Mouse (Mus musculus): ENCODE measurements around the gene Npas3. TPM values are rescaled to one million over a fixed set of nuclear protein-coding genes. Genes with fewer than 3 reads are reported as not detected.

Gene Npas3
- polyA plus RNA-seq, 1 experiment from 2014 or later: 6.3 TPM

DNA sequence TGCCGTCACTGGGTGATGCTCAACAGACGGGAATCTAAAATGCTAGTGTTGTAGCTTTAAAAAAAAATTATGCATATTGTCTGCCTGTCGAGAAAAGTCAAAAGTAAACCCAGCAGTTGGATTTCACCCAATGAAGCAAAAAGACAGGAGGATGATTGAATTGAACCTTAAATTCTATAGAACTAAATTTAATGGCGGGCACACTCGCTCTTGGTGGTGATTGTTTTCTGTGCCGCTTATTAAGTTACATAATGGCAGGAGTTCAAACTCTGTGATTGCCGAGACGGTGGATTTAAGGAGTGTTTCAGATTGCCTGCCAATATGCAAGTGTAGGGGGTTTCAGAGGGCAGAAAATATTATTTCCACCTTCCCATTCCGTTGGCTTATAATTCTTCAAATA lies 82.9 kb downstream of the Npas3 start:
- no peak for ATAC-seq (ENCODE audit: insufficient number of reproducible peaks, insufficient read depth, low FRiP score, low TSS enrichment, low read depth)
- H3K27ac ChIP-seq: no peak overlapping the region
- no peak overlapping the region for H3K4me2 ChIP-seq
- H3K4me3 ChIP-seq (replicated peaks): no peak overlapping the region
- H3K27me3 ChIP-seq: no peaks in the 10 kb centered on the region
- WGBS: 77% methylated on average over 9 of the region's 9 CpGs
- H3K36me3 ChIP-seq: no peaks in the 10 kb centered on the region
- H3K4me1 ChIP-seq (replicated peaks): peaks cover 19% of the 10 kb centered on the region
- no peak overlapping the region for H3K9ac ChIP-seq (replicated peaks)
- H3K9me3 ChIP-seq: no peaks in the 10 kb centered on the region

DNA sequence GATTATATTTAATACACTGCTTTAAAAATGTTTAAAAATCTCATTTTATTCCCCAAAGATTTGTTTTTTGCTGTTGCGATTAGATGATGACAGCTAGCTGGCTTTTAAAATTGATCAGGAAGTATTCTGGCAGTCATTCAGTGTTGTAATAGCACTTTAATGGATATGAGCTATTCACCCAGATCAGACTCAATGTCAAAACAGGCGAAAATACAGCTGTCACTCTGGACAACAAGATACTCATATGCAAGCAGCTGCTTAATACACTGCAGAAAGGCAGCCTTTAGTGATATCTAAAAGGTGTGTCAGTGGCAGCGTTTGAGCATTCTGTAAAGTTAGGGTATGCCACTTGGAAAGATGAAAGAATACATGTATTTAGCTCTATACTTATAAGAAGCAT lies 83.3 kb downstream of the Npas3 start:
- Histone ChIP-seq H3K27me3 (no peaks in the 10 kb centered on the region), H3K4me1 (replicated peaks) (peaks cover 19% of the 10 kb centered on the region), H3K4me2 (no peak overlapping the region), H3K27ac (no peak overlapping the region), H3K36me3 (no peaks in the 10 kb centered on the region), H3K4me3 (replicated peaks) (no peak overlapping the region), H3K9ac (replicated peaks) (no peak overlapping the region), H3K9me3 (no peaks in the 10 kb centered on the region)
- ATAC-seq (ENCODE audit: insufficient number of reproducible peaks, insufficient read depth, low FRiP score, low TSS enrichment, low read depth): no peak
- WGBS: 81% methylated on average over 3 of the region's 3 CpGs

DNA sequence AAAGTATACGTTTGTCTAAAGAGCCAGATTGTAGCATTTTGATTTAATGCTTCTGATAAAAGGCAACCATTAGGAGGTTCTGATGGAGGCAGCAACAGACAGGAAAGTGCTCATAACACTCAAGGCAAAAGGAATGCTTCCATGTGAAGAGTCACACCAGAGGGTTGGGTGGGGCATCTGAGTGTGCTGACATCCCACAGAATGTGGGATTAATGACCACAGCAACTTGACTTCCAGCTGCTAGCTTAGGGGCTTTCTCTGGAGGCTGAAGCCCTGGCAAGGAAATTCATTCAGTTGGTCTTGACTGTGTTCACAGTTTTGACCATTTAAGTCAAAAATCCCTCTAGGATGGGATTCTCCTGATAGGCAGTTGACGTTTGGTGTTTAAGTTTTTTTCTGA lies 84.8 kb downstream of the Npas3 start:
- H3K4me2 ChIP-seq: no peak overlapping the region
- no peaks in the 10 kb centered on the region for H3K27me3 ChIP-seq
- no peak for ATAC-seq (ENCODE audit: insufficient number of reproducible peaks, insufficient read depth, low FRiP score, low TSS enrichment, low read depth)
- peaks cover 10% of the 10 kb centered on the region for H3K4me1 ChIP-seq (replicated peaks)
- H3K27ac ChIP-seq: no peak overlapping the region
- 74% methylated on average over 2 of the region's 2 CpGs for WGBS
- no peak overlapping the region for H3K9ac ChIP-seq (replicated peaks)
- H3K36me3 ChIP-seq: no peaks in the 10 kb centered on the region
- H3K9me3 ChIP-seq: no peaks in the 10 kb centered on the region
- no peak overlapping the region for H3K4me3 ChIP-seq (replicated peaks)

DNA sequence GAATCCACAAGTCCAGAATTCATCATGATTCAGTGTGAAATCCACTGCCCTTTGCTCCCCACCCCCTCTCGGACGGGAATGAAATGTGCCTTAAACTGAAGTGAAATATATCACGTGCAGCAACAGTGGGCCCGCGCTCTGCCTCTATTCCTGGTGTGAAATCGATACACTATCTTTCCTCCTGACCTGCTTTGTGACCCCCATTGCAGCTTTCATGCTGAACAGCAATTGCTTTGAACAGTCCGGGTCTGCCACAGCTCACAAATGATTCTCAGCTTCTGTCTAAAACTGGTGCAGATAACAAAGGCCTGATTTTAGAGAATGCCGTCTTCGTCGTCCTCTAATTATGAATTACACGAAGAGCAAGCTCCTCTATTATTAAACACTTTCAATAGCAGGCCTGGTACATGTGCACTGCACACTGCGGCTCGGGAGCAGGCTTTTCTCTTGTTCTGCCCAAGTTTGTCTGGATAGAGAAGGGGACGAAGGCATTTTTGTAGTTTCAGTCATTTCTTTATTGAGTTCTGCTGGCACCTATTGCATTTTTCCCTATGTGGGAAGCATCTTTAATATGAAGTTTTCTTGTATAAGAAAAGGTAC lies 90.0 kb downstream of the Npas3 start:
- WGBS: 69% methylated on average over 14 of the region's 14 CpGs
- Histone ChIP-seq H3K4me2 (no peak overlapping the region), H3K27ac (no peak overlapping the region)

DNA sequence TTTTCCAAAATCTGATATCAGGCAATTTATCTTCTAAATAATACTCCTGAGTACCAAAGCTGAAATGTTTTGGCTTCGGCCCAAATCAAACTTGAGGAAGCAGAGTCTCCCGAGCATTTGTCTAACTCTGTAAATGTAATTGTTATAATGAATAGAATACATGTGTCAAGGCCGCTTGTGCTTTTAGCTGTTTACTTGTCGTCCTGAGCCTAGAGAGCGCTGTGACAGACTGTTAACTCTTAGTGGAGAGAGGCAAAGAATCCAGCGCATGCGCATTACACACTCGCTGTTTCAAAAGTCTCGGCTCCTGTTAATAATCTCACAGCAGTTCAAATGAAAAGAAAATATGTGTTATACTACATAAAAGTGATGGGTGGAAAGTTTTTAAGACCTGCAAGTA lies 94.3 kb downstream of the Npas3 start:
- H3K27ac ChIP-seq: no peak overlapping the region
- H3K9ac ChIP-seq (replicated peaks): no peak overlapping the region
- H3K4me1 ChIP-seq (replicated peaks): no peaks in the 10 kb centered on the region; the same call in 1 of the 2 replicates
- ATAC-seq (ENCODE audit: insufficient number of reproducible peaks, insufficient read depth, low FRiP score, low TSS enrichment, low read depth): no peak
- H3K36me3 ChIP-seq: no peaks in the 10 kb centered on the region
- H3K4me2 ChIP-seq: no peak overlapping the region
- WGBS: 68% methylated on average over 9 of the region's 9 CpGs
- no peak overlapping the region for H3K4me3 ChIP-seq (replicated peaks)
- no peaks in the 10 kb centered on the region for H3K27me3 ChIP-seq
- H3K9me3 ChIP-seq: no peaks in the 10 kb centered on the region

More for the DNA sequence above, 90.0 kb downstream of the Npas3 start:
- no peak for ATAC-seq (ENCODE audit: insufficient number of reproducible peaks, insufficient read depth, low FRiP score, low TSS enrichment, low read depth)
- no peaks in the 10 kb centered on the region for H3K36me3 ChIP-seq
- no peak overlapping the region for H3K4me3 ChIP-seq (replicated peaks)
- no peaks in the 10 kb centered on the region; the same call in 1 of the 2 replicates for H3K4me1 ChIP-seq (replicated peaks)
- H3K9ac ChIP-seq (replicated peaks): no peak overlapping the region
- no peaks in the 10 kb centered on the region for H3K9me3 ChIP-seq
- no peaks in the 10 kb centered on the region for H3K27me3 ChIP-seq

DNA sequence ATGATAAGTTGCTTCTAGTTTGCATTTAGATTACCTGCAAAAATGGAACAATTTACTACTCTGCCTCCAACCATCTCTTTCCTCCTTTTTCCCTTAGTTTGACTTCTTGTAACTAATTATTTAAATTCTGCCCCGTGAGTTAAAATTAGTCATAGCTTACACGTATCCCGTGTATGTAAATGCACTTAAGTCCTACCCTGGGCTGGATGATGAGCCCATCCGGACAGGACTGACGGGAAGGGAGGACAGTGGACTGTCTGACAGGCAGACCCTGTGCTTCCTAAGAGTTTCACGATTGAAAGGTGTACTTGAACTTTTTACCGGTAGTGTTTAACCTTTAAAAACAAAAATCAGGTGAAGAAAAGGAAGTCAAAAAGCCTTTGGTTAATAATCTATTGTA lies 103.4 kb downstream of the Npas3 start:
- no peak overlapping the region for H3K9ac ChIP-seq (replicated peaks)
- 84% methylated on average over 7 of the region's 7 CpGs for WGBS
- ATAC-seq (ENCODE audit: insufficient number of reproducible peaks, insufficient read depth, low FRiP score, low TSS enrichment, low read depth): no peak
- no peaks in the 10 kb centered on the region for H3K36me3 ChIP-seq
- H3K4me1 ChIP-seq (replicated peaks): 0 out of 2 replicates have a peak, but pooled peaks cover 7% of the 10 kb centered on the region
- H3K27ac ChIP-seq: no peak overlapping the region
- H3K9me3 ChIP-seq: no peaks in the 10 kb centered on the region
- H3K4me3 ChIP-seq (replicated peaks): no peak overlapping the region
- no peak overlapping the region for H3K4me2 ChIP-seq
- no peaks in the 10 kb centered on the region for H3K27me3 ChIP-seq

DNA sequence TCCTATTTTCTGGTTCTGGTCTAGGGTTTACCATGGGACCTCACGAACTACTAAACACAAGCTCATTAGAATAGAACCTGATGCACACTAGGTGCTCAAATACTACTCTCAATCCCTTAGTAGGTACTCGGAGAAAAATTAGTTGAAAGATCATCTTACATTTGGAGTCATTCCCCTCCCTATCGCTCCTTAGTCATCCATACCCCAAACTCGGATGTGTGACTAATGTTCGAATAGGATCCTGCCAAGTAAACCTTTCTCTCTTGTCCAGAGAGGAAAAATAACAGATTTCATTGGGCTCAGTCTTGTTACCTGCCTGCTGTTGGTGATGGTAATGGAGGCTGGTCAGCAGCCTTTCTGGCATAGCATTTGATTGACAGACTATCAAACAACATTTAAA lies 117.3 kb downstream of the Npas3 start:
- 93% methylated on average over 5 of the region's 5 CpGs for WGBS
- no peak overlapping the region for H3K27ac ChIP-seq
- H3K27me3 ChIP-seq: no peaks in the 10 kb centered on the region
- H3K4me2 ChIP-seq: no peak overlapping the region
- no peaks in the 10 kb centered on the region for H3K36me3 ChIP-seq
- no peak overlapping the region for H3K4me3 ChIP-seq (replicated peaks)
- peaks cover 8% of the 10 kb centered on the region; the same call in 1 of the 2 replicates for H3K4me1 ChIP-seq (replicated peaks)
- H3K9me3 ChIP-seq: no peaks in the 10 kb centered on the region
- ATAC-seq (ENCODE audit: insufficient number of reproducible peaks, insufficient read depth, low FRiP score, low TSS enrichment, low read depth): no peak
- no peak overlapping the region for H3K9ac ChIP-seq (replicated peaks)

DNA sequence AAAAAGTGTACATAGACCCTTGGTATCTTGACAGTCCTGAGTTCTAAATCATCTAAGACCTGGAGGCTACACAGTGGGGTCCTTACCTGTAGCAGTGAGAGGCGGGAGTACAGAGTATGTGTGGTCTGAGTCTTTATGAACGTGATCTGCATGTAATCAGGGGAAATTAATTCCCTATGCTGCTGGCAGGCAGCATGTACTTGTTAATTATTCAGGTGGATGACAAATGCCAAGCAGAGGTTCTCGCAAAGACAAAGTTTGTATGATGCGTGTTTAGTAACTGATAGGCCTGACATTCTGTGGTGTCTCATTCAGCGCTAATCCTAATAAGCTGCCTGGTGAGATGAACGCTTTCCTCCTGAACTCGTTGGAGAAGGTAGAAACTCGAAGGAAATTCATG lies 136.4 kb downstream of the Npas3 start:
- H3K4me3 ChIP-seq (replicated peaks): no peak overlapping the region
- no peaks in the 10 kb centered on the region for H3K4me1 ChIP-seq (replicated peaks)
- H3K27ac ChIP-seq: no peak overlapping the region
- H3K9me3 ChIP-seq: no peaks in the 10 kb centered on the region
- H3K9ac ChIP-seq (replicated peaks): no peak overlapping the region
- 65% methylated on average over 8 of the region's 8 CpGs for WGBS
- no peak for ATAC-seq (ENCODE audit: insufficient number of reproducible peaks, insufficient read depth, low FRiP score, low TSS enrichment, low read depth)
- H3K4me2 ChIP-seq: no peak overlapping the region
- no peaks in the 10 kb centered on the region for H3K36me3 ChIP-seq
- no peaks in the 10 kb centered on the region for H3K27me3 ChIP-seq

DNA sequence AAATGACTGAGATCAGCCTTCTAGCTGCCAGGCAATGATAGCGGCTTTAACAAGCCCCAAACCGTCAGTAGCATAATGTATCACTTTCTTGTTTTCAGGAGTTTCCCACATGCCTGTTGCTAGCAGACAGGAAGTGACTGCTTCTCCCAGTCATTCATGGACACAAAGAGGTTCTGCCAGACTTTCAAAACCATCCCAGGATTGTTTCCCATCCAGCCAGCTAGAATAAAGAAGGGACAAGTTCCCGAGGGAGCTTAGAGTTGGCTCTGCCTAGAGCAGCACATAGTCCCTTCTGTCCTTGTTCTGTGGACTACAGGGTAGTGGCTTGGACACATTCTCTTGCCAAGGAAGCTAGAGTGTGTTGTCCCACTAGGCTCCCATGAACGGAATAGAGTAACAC lies 157.4 kb downstream of the Npas3 start:
- WGBS: 51% methylated on average over 4 of the region's 4 CpGs
- no peaks in the 10 kb centered on the region for H3K9me3 ChIP-seq
- H3K9ac ChIP-seq (replicated peaks): no peak overlapping the region
- H3K4me1 ChIP-seq (replicated peaks): peaks cover 22% of the 10 kb centered on the region
- no peaks in the 10 kb centered on the region for H3K36me3 ChIP-seq
- H3K4me2 ChIP-seq: no peak overlapping the region
- ATAC-seq (ENCODE audit: insufficient number of reproducible peaks, insufficient read depth, low FRiP score, low TSS enrichment, low read depth): no peak
- H3K27ac ChIP-seq: no peak overlapping the region
- H3K27me3 ChIP-seq: no peaks in the 10 kb centered on the region
- no peak overlapping the region for H3K4me3 ChIP-seq (replicated peaks)

DNA sequence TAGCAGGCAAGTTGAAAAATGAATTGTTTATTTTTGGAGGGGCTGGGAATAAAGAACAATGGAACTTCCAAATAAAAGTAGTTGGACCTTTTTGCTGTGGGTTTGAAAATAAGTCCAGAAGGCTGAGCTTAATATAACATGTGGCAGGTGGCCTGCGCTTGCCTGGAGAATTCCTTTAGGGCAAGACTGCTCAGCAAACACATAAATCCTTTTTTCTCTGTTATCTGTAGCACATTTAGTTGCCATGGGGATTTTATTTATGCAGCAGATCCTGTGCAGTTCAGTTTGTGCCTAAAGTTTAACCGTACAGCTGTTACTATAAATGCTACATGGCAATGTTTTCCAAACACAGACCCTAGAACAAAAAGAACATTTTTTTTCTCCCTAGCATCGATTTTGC lies 159.3 kb downstream of the Npas3 start:
- Histone ChIP-seq H3K27me3 (no peaks in the 10 kb centered on the region), H3K27ac (no peak overlapping the region), H3K4me1 (replicated peaks) (peaks cover 22% of the 10 kb centered on the region), H3K9me3 (no peaks in the 10 kb centered on the region), H3K4me2 (no peak overlapping the region), H3K9ac (replicated peaks) (no peak overlapping the region), H3K36me3 (no peaks in the 10 kb centered on the region), H3K4me3 (replicated peaks) (no peak overlapping the region)
- 32% methylated on average over 3 of the region's 3 CpGs for WGBS
- ATAC-seq (ENCODE audit: insufficient number of reproducible peaks, insufficient read depth, low FRiP score, low TSS enrichment, low read depth): no peak

DNA sequence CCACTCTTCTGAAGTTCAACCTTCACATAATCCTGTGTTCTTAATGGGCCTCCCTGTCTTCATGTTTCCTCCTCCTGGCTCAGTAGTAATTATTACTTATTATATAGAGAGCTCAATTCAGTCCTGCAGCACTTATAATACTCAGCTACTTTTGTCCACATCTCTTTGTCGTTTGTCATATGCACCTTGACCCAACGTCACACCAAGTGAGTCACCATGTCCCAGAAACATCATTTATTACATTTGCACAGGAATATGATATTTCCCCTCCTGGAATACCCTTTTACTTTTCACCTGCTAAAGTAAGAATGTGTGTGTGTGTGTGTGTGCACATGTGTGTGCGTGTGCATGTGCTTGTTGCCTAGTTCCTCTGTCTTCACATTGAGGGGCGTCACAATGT lies 161.2 kb downstream of the Npas3 start:
- H3K36me3 ChIP-seq: no peaks in the 10 kb centered on the region
- H3K9me3 ChIP-seq: no peaks in the 10 kb centered on the region
- H3K27ac ChIP-seq: no peak overlapping the region
- WGBS: 87% methylated on average over 4 of the region's 4 CpGs
- H3K27me3 ChIP-seq: no peaks in the 10 kb centered on the region
- no peak overlapping the region for H3K4me3 ChIP-seq (replicated peaks)
- H3K4me1 ChIP-seq (replicated peaks): peaks cover 22% of the 10 kb centered on the region
- no peak overlapping the region for H3K9ac ChIP-seq (replicated peaks)
- no peak overlapping the region for H3K4me2 ChIP-seq
- ATAC-seq (ENCODE audit: insufficient number of reproducible peaks, insufficient read depth, low FRiP score, low TSS enrichment, low read depth): no peak

DNA sequence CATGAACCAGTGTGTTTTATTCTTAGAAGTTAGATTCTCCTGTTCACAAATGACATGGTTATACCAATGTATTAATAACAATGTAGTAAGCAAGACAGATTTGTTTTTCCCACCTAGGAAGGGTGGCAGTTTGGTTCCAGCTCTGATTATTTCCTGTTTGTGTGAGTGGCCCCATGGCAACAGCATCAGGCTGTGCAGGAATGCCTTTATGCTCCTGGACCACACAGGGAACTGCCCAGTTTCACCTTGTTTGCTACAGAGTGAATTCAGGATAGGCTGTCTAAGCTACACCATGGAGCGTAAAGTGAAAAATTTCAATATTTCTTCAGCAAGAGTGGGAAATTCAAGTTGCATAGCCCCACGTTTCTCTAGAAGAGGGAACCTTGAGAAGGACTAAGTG lies 162.2 kb downstream of the Npas3 start:
- no peak overlapping the region for H3K27ac ChIP-seq
- H3K4me1 ChIP-seq (replicated peaks): peaks cover 16% of the 10 kb centered on the region
- H3K36me3 ChIP-seq: no peaks in the 10 kb centered on the region
- no peak for ATAC-seq (ENCODE audit: insufficient number of reproducible peaks, insufficient read depth, low FRiP score, low TSS enrichment, low read depth)
- no peak overlapping the region for H3K4me3 ChIP-seq (replicated peaks)
- H3K9ac ChIP-seq (replicated peaks): no peak overlapping the region
- 98% methylated on average over 2 of the region's 2 CpGs for WGBS
- H3K4me2 ChIP-seq: no peak overlapping the region
- no peaks in the 10 kb centered on the region for H3K9me3 ChIP-seq
- no peaks in the 10 kb centered on the region for H3K27me3 ChIP-seq

Data from limb, embryonic 12.5 days (tissue).